Mouse (Mus musculus): Measurements from ENCODE around the gene Prss45. TPM values are rescaled to one million over a fixed set of nuclear protein-coding genes. Genes with fewer than 3 reads are reported as not detected.

Prss45 gene
- total RNA-seq, 2 experiments from 2014 or later: 0.52 TPM; not detected in 1

DNA sequence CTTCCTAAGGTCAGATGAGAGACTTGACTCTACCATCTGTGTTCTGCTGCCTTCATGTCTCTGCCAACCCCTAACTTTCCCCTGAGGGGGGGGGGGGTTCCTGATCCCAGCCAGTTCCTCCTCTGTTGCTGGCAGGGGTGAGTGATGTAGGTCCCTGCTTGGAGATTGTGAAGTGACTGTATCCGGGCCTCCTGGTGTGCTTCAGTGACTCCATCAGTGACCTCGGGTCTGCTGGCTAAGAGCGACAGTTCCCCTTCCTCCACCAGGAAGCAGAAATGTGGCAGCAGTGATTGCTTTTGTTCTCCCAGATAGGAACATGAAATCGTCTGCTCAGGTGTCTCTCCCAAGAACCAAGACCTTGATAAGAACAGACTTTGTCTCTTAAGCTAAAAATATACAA lies 22.5 kb downstream of the Prss45 start:
- intact Hi-C loops (cut with DNase I): no loop called here
- DNase-seq: no peak

DNA sequence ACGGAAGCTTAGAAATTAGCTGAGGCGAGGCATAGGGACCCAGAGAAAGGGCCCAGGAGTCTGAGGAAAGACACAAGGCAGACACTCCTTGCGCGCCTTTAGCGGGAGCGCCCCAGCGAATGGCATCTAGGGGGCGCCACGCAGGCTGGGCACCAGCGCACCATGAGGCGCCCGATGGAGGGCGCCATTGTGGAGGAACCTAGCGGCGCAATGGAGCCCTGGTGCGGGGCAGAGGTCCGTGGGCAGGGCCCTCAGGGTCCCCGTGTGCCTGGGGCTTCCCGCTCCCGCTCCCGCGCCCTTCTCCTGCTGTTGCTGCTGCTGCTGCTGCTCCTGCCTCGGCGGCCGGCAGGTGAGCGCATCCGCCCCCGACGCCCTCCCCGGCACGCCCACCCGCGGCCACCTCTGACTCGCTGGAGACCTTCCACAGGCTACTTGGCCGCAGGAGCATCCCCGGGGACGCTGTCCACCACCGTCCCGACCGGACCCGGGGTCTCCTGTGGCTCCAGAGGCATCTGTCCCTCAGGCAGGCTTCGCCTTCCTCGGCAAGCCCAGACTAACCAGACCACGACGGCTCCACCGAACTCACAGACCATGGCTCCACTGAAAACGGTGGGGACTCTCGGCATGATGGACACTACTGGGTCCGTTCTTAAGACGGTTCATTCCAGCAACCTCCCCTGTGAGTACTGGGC lies 23.5 kb downstream of the Prss45 start, which contains the start of gene Prss50:
Prss50 (plus strand) TSS at position 187 of the 692 bp plus-strand sequence.
- intact Hi-C loops (cut with DNase I): no loop called here
- no peak for DNase-seq

DNA sequence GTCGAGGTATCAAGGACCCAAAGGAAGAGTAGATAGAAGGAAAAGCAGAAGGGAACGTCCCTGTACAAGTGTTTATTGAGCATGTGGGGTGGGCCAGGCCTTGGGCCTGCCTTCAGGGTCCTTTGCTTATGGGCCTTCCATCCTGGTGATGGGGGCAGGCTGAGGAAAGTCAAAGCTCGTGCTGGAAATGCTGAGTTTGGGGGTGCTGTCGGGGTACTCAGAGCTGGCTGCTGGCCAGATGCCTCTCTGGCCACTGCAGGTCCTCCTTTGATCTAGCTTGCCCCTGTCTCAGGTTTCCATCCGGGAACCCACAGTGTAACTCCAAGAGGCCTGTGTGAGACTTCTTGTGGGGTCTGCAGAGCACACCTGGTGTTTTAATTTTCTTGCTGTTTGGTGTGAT lies 24.1 kb downstream of the Prss45 start:
- intact Hi-C loops (cut with DNase I): no loop called here
- no peak for DNase-seq

DNA sequence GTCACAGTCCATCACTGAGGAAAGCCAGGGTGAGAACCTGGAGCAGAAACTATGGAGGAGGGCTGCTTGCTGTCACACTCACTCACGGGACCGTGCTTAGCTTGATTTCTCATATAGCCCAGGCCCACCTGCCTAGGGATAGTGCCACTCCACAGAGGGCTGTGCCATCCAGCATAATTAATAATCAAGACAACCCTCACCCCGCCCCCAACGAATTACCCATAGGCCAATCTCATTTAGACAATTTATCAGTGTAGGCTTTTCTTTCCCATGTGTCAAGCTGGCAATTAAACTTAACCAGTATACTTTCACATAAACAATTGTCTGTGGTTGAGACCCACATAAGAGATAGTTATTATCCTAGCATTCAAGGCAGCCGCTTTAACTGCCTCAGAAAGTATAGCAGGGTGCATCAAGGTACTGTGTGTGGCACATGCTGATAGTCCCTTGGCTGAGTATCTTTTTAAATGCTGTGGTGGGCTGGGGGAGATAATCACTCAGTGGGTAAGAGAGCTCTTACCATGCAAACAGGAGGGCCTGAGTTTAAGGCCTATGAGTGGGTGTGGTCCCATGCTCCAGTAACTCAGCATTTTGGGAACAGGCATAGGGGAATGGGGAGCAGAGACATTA lies 24.7 kb downstream of the Prss45 start:
- intact Hi-C loops (cut with DNase I): no loop called here
- DNase-seq: no peak

DNA sequence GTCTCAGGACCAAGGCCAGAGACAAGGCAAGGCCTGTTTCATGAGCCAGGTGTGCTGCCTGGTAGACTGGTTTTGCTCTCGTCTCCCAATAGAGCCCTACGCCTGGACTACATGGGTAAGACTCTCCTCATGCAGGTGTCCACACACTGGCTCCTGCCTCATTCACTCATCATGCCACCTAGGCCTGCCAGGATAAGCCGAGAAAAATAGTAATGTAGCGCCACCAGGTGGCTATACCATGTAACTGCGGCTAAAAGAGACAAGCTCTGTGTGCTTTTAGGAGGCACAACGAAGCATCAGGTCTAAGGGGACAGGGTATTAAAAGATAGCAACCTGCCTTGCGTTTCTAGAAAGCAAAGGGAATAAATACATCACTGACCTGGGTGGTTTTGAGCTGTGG lies 36.6 kb downstream of the Prss45 start:
- intact Hi-C loops (cut with DNase I): no loop called here
- DNase-seq: peak; percentile 55

DNA sequence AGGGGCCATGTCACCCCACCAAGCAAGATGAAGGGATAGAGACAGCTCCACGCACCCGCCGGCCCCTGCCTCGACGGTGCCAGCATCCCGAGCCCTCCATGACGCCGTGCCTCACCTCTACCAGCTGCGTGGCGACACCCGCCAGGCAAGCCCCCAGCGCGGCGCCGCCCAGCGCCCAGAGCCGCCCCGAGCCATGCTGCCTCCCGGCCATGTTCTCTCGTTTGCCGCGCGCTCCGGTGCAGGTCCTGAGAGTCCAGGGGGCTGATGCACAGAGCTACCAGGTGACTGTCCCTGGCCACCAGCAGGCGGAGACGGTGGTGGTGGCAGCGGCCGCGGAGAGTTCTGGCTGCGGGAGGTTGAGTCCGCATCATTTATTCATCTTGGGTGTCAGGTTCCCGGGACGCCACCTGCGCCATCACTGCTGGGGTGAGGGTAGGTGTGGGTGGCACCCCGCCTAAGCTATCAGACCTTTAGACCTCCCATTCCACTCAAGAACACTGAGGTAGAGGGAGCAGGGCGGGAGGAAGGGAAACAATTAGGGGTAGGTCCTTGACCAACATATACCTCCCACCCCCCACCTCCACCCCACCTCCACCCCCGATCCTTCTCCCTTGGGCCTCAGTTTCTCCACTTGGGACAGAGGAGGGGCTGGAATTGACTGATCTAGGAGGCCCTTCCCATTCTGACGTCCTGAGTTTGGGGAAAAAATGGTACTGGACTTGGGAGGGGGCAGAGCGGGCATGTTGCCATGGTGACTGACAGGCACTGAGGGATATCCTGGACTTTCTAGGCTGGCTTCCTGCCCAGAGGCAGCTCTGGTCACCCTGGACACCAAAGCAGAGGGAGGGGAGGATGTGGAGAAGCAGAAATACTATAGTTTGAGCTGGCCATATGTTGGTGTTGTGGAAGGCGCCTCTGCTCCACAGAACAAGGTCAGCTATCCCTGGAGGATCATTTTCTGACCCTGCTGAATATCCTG lies 39.6 kb downstream of the Prss45 start:
- peak; percentile 91 for DNase-seq
- intact Hi-C loops (cut with DNase I): no loop called here

DNA sequence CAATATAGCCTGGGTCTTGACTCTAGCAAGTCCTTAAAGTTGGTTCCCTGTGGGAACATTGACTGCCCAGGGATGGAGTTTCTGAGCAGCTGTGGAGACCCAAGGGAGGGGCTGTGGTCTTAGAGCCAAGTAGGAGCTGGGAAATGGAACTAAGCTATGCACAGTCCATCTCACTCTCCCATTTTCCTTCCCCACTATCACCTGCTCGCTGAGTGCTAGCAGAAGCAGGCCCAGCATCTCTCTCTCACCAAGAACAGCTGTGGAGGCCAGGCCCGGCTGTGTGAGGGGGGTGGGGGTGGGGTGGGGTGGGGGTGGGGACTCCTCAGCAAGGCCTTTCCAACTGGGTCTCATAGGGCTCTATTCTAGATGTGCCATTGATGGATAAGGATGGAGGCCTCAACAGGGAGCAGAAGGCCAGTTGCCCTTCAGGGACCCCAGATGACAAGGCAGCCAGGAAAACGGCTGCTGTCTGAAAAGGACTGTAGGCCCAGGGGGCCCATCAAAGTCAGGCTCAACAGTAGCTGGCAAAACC lies 40.3 kb downstream of the Prss45 start:
- intact Hi-C loops (cut with DNase I): no loop called here
- DNase-seq: no peak

DNA sequence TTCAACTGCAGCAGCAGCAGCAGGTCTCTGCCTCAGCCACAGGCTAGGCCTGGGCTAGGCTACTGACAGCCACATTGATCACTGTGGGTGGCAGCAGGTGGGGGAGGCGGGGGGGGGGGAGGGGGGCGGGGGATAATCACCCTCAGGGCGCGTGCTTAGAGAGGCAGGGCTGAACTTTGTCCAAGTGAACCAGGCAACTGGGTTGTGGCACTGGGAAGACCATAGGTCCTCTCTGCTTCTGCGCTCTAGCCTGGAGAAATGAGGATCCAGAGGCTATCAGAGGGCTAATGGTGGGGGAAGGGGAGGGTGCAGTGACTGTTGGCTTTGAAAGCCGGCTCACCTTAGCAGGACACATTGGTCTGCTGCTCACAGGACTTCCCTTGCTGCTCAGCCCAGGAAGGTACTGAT lies 40.9 kb downstream of the Prss45 start:
- no peak for DNase-seq
- intact Hi-C loops (cut with DNase I): no loop called here

DNA sequence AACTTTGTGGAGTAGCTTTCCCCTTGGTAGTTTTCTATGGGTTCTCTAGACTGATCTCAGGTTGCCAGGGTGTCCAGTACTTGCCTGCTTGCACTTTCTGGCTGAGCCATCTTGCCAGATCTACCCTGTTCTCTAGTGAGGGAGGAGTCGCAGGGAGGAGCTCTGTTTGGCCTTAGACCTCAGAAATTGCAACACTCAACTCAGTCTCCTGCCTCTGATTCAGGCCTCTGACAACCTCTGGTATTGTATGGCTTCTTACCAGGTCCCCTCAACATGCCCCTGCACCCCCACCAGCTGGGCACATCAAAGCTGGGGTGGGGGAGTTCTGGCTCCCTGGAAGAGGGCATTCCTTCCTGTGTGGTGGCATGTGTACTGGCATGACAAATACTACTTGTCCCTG lies 43.0 kb downstream of the Prss45 start:
- intact Hi-C loops (cut with DNase I): no loop called here
- no peak for DNase-seq

DNA sequence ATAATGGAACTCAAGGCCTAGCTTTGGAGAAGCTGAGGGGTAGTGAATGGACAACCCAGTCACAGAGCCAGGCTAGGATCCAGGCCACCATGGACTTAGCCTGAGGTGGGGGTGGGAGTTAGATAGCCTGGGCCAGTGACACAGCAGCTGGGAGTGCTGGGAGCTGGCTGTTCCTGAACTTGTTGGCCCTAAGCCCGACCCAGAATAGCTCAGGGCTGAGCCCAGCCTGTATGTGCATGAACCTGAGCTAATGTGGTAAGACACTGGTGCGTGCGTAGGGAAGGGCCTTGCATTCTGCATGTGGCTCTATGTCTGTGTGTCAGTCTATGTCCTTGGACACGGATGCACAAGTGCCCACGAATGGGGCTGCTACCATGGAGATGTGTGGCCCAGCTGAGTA lies 43.5 kb downstream of the Prss45 start:
- DNase-seq: peak; percentile 92
- intact Hi-C loops (cut with DNase I): no loop called here

DNA sequence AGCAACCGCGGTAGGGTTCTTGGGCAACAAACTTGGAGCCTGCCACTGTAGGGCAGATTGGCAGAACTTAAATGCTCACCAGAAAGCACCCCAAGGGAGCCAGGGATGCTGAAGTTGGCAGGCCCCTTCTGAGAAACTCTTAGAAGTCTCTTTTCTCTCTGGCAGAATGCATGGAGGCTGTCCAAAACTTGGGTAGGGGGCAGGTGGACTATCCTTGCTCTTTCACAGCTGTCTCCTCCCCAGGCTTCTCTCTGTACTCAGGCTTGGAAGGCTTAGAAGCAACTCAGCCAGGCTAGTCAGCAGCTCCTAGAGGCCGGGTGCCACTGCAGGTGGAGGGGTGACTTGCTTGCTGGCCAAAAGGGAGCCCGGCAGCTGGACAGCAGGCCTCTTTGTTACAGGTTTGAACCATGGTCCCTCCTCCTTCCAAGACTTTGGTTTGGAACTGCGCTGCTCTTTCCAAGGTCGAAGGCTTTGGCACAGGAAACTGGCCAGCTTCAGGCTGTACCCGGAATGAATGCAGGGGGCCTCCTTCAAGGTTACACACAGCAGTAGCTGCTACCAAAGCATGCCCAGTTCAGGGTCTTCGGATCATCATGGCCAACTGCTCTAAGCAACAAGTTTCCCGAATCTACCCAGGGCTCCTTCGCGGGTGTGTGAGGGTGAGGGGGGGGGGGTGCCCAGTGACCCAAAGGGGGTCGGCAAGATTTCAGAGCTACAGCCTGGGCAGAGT lies 45.0 kb downstream of the Prss45 start, which contains the start of gene Als2cl:
Als2cl (plus strand) TSS at position 680 of the 730 bp plus-strand sequence.
- DNase-seq: peak; percentile 82
- intact Hi-C loops (cut with DNase I): no loop called here

DNA sequence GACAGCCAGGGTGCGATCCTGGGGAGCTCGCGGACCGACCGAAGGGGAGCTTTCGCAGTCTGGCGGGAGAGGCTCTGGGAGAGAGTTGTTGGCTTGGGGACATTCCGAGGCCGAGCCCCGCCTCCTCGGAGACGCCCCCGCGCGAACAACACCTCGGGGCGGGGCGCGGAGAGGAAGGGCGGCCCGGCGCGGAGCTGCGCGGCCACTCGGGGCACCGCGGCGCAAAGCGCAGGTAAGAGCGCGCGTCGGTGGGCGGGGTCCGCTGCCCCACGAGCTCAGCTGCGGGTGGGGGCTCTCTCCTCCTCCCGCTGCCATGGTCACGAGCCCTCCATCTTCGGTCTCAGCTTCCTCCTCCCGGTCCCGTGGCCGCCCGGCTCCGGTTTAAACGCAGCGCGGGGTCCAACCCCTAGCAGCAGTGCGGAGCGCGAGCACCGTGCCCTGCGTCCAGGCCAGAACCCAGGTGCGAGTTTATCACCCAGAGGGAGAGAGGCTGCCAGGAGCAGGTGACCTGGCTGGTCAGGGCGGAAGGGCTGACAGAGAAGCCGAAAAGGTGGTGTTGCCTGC lies 45.7 kb downstream of the Prss45 start, which contains the start of gene Tmie:
Tmie (minus strand) TSS at position 116 of the 564 bp plus-strand sequence.
- intact Hi-C loops (cut with DNase I): no loop called here

DNA sequence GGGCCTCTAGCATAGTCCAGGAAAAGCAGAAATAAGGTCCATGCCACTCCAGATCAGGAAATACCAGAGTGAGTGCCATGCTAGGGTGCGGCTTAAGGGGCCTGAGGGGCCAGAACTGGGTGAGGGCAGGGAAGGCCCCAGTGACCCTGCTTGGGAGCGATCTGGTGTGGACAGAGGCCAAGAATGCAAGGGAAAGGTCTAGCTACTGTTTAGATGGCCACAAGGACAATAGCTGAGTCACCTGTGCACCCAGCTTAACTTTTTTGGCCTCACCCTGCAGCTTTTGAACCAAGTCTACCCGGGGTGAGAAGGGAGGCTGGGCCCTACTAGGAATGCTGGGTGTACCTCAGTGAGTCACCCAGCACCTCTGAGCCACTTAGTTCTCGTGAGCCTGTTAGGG lies 46.4 kb downstream of the Prss45 start:
- DNase-seq: no peak
- intact Hi-C loops (cut with DNase I): no loop called here

More for the DNA sequence above, 45.7 kb downstream of the Prss45 start, which contains the start of gene Tmie:
- peak; percentile 45 for DNase-seq

DNA sequence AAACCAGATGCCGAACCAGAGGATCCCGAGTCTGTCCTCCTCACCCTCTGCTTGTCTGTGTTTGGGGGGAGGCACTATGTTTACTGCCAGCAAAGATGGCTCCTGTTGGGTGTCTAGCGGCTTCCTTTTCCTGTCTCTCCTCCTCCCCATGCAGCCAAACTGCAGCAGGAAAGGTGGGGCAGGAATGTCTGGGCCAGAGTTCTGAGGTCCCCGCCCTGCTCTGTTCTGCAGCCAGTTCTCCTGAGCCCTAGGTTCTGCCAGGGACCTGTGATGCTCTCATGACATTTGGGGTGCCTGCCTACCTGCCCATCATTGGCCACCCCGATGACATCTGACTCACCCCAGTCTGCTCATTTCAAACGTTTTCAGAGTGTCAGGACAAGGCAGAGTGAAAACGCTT lies 47.6 kb downstream of the Prss45 start:
- intact Hi-C loops (cut with DNase I): no loop called here
- no peak for DNase-seq

DNA sequence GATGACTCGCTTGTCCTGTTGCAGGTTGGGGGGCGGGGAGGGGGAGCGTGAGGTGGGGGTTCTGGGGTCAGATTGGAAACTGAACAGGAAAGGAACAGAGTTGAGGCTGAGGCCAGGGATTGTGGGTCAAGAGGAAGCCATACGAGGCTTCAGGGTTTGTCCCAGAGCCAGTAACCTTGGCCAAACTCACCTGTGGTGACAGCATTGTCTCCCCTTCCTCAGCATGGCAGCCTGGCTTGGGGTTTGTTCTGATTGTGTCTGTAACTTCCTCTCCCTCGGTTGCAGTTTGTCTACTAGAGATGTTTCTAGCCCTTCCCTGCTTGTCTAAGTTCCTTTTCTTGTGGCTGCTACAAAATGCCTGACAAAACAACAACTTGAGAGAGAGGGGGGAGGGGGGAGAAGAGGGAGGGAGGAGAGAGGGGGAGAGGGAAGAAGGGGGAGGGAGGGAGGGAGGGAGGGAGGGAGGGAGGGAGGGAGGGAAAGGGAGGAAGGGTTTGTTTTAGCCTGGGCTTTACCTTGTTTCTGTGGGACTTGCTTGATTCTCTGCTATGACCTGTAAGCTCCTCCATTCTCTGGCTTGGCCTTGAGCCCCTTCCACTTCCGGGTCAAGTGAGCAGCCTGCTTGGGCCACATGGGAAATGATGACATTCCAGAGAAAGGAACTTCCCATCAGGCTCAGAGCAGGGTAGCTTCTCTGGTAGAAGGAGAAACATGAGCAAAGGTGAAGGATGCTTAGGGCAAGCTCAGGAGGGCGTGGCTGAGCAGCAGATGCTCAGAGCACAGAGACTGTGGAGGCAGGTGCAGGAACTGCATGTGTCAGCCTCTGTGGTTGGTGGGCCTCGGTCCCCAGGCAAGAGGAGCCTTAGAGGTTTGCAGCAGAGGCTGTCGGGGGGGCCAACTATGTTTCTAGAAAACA lies 53.3 kb downstream of the Prss45 start:
- intact Hi-C loops (cut with DNase I): no loop called here

DNA sequence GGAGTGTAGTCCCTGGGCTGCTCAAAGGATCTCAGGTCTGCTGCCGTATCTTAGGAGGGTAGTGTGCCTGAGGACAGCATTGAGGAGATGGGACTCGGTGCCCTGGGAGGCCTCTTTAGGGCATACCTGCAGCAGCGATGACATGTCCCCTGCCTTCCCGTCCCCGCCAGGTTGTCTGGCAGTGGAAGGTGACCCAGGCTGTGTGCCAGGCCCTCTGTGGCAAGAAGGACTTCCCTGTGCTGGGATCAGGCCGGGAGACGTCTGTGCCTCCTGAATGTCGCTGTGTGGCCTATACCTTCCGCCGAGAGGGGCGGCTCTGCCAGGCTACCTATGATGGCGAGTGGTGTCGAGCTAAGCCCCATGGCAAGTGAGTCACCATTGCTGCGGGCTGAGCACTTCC lies 54.5 kb downstream of the Prss45 start:
- DNase-seq: no peak
- intact Hi-C loops (cut with DNase I): no loop called here

More for the DNA sequence above, 53.3 kb downstream of the Prss45 start:
- DNase-seq: no peak

DNA sequence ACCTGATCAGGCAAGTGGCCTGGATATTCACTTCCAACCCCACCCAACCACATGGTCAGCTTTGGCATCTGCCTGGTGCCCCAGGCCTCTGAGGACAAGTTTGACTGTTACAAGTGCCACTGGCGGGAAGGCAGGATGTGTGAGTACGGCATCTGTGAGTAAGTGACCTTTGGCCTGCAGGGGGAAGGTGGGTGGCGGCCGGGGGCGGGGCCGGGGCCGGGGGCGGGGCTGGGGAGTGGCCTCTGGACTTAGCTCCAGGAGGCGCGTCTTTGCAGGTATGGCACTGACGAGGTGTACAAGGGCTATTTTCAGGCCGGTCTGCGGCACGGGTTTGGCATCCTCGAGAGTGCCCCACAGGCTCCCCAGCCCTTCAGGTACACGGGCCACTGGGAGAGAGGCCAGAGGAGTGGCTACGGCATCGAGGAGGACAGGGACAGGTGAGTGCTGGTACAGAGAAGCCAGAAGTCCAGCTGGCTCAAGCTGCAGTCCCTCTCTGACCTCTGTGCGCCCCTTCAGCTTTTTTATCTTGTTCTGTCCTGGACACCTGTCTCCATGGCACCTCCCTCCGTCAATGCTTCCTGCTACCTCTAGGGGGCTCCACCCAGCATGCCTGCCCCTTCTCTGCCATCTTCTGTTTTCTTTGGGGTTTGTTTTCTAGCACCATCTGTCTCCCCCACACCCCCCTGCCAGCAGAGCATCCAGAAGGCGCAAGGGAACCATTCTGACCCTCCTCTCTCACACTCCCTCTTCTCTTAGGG lies 55.8 kb downstream of the Prss45 start:
- intact Hi-C loops (cut with DNase I): no loop called here
- no peak for DNase-seq
